Mouse (Mus musculus): ENCODE data around the gene Tmem50b. TPM values are rescaled to one million over a fixed set of nuclear protein-coding genes. Genes with fewer than 3 reads are reported as not detected.
A peak's percentile ranks its signal among the peaks of the same experiment; 100 is the strongest.

Gene Tmem50b
- polyA plus RNA-seq, 1 experiment from 2014 or later = 48.7 TPM

DNA sequence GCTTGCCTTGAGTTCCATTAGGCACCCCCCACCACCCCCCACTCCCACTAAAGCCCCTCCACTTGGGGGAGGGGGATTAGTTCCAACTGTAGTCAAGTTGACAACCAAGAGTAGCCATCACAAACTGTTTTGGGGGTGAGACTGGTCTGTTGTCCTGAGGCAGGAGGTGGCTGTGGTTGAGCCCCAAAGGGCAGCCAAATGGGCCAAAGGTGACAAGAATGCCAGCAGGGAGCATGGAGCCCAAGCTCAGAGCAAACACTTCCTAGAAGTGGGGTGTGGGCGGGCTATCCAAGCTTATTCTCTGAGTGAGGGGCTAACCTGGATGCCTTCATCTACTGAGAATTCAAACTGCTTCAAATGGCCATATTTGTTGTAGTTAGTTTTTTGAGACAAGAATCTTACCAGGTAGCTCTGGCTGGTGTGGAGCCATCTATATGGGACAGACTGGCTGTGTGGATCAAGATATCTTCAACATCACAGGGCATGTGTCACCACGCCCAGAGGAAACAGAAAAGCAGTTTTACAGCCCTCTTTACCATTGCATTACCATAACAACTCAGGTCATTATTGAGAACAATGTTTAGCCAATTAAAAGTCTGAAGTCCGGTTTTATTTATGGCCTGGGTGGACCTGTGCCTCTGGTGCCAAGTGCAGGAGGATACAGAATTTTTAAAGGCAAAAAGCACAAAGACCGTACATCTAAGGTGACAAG lies 32.9 kb downstream of the Tmem50b start:
- Histone ChIP-seq H3K9me3 (replicated peaks; ENCODE audit: control insufficient read depth, low read length) (no peaks in the 10 kb centered on the region), H3K4me2 (ENCODE audit: low read depth, low read length) (no peak overlapping the region), H3K27me3 (ENCODE audit: control insufficient read depth, insufficient read depth, low read length) (no peaks in the 10 kb centered on the region), H3K4me1 (ENCODE audit: control insufficient read depth, insufficient read depth, low read length) (no peaks in the 10 kb centered on the region), H3K9ac (ENCODE audit: low read length) (no peak overlapping the region), H3K27ac (ENCODE audit: low read length) (no peak overlapping the region), H3K36me3 (ENCODE audit: control insufficient read depth, insufficient read depth, low read length) (peaks cover 14% of the 10 kb centered on the region), H3K4me3 (replicated peaks; ENCODE audit: low read length) (no peak overlapping the region)
- 75% methylated on average over 4 of the region's 4 CpGs for WGBS
- 0 out of 2 replicates have a peak, but pooled peaks have one; percentile 18 for ATAC-seq (ENCODE audit: insufficient read depth, low FRiP score)

DNA sequence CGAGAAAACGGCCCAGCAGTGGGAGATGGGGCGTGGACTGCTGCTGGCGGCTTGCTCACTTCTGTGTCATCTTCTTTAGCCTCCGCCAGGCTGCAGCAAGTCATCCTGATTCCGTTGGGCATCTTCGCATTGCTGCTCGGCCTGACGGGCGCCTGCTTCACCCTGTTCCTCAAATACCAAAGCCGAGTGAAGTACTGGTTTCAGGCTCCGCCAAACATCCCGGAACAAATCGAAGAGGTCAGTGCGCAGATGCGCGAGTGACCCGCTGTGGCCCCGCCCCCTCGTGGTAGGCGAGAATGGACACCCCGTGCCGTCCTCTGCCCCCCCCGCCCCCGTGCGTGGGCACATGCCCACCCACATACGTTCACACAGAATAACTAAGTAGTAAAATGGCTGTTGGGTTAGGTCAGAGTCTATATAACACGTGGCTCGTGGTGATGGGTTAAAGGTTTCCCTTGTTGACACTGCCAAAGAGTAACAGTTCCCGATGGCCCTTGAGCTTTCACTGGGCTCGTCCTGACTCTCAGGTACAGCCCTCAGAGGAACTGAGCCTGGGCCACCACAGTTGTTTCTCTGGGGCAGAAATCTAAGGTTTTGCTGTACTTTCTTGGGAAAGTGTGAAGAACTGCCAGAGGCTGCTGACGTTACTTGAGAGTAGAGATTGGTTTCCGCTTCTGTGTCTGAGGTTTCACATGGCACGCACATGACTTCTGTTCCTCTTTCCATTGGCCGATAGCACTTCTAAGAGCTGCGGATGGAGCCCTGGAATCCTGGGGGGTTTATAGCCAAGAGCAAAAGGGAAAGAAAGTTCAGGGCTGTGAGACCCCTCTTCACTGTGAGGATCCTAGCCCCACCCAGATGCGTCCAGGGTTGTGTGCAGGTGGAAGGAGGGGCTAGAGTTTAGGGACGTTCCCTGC lies 35.8 kb downstream of the Tmem50b start:
- ATAC-seq (ENCODE audit: insufficient read depth, low FRiP score) = no peak
- no peaks in the 10 kb centered on the region for H3K27me3 ChIP-seq (ENCODE audit: control insufficient read depth, insufficient read depth, low read length)
- no peak overlapping the region for H3K4me3 ChIP-seq (replicated peaks; ENCODE audit: low read length)
- peaks cover 18% of the 10 kb centered on the region for H3K36me3 ChIP-seq (ENCODE audit: control insufficient read depth, insufficient read depth, low read length)
- 69% methylated on average over 38 of the region's 38 CpGs for WGBS
- H3K9ac ChIP-seq (ENCODE audit: low read length) = no peak overlapping the region
- H3K4me1 ChIP-seq (ENCODE audit: control insufficient read depth, insufficient read depth, low read length) = no peaks in the 10 kb centered on the region
- no peaks in the 10 kb centered on the region for H3K9me3 ChIP-seq (replicated peaks; ENCODE audit: control insufficient read depth, low read length)
- no peak overlapping the region for H3K27ac ChIP-seq (ENCODE audit: low read length)
- no peak overlapping the region for H3K4me2 ChIP-seq (ENCODE audit: low read depth, low read length)

DNA sequence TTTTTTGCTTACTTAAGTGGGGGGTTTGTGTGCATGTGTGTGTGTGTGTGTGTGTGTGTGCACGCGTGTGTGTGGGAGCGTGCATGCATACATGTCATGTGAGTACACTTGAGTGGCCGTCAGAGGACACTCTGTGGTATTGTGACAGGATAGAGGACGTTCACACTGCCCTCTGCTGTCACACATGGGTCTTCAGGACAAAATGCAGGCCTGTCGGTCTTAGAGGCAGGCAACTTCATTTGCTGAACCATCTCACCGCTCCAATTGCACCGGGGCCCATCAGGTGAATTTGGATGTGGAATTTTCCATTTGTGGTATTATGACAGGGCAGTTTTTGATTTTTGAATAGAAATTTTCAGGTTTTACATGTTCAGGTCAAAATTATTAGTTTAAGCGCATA lies 36.5 kb downstream of the Tmem50b start:
- Histone ChIP-seq H3K4me3 (replicated peaks; ENCODE audit: low read length) (no peak overlapping the region), H3K4me1 (ENCODE audit: control insufficient read depth, insufficient read depth, low read length) (peaks cover 4% of the 10 kb centered on the region; the same call in 1 of the 2 replicates), H3K9me3 (replicated peaks; ENCODE audit: control insufficient read depth, low read length) (no peaks in the 10 kb centered on the region), H3K36me3 (ENCODE audit: control insufficient read depth, insufficient read depth, low read length) (peaks cover 18% of the 10 kb centered on the region), H3K9ac (ENCODE audit: low read length) (no peak overlapping the region), H3K27me3 (ENCODE audit: control insufficient read depth, insufficient read depth, low read length) (no peaks in the 10 kb centered on the region), H3K27ac (ENCODE audit: low read length) (no peak overlapping the region), H3K4me2 (ENCODE audit: low read depth, low read length) (no peak overlapping the region)
- ATAC-seq (ENCODE audit: insufficient read depth, low FRiP score) = no peak
- WGBS = 53% methylated on average over 9 of the region's 9 CpGs

DNA sequence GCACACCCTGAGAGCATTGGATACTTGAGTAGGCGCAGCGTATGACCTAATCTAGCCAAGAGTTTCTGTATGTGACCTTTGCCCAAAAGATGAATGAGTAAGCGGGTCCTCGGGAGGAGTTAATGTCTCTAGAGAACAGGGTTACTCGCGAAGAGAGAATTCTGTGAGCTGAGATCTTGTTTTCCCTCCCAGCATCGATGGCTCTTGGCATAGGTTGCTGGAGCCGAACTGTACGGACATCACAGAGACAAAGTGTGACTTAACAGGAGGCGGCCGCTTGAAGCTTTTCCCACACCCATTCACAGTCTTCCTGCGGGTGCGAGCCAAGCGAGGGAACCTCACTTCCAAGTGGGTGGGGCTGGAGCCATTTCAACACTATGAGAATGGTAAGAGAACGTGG lies 39.9 kb downstream of the Tmem50b start:
- no peak for ATAC-seq (ENCODE audit: insufficient read depth, low FRiP score)
- WGBS = 84% methylated on average over 15 of the region's 15 CpGs
- H3K9ac ChIP-seq (ENCODE audit: low read length) = no peak overlapping the region
- no peaks in the 10 kb centered on the region for H3K27me3 ChIP-seq (ENCODE audit: control insufficient read depth, insufficient read depth, low read length)
- peaks cover 16% of the 10 kb centered on the region; the same call in 1 of the 2 replicates for H3K36me3 ChIP-seq (ENCODE audit: control insufficient read depth, insufficient read depth, low read length)
- H3K4me2 ChIP-seq (ENCODE audit: low read depth, low read length) = no peak overlapping the region
- no peak overlapping the region for H3K27ac ChIP-seq (ENCODE audit: low read length)
- peaks cover 17% of the 10 kb centered on the region for H3K4me1 ChIP-seq (ENCODE audit: control insufficient read depth, insufficient read depth, low read length)
- H3K9me3 ChIP-seq (replicated peaks; ENCODE audit: control insufficient read depth, low read length) = no peaks in the 10 kb centered on the region
- H3K4me3 ChIP-seq (replicated peaks; ENCODE audit: low read length) = no peak overlapping the region

DNA sequence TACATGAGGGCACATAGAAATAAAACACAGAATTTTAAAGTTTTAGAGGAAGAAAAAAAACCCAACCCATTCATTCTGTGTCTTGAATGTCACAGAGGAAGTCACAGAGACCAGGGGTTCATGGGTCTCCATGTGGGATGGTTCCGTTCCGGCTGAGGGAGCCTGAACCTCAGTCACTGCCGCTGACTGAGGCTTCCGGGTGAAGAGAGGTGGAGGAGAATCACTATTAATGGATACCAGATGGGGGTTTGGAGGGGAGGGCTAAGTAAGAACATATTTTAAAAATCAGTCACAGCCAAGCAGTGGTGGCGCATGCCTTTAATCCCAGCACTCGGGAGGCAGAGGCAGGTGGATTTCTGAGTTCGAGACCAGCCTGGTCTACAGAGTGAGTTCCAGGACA lies 40.4 kb downstream of the Tmem50b start:
- H3K4me1 ChIP-seq (ENCODE audit: control insufficient read depth, insufficient read depth, low read length) = peaks cover 17% of the 10 kb centered on the region
- 86% methylated on average over 7 of the region's 7 CpGs for WGBS
- H3K27me3 ChIP-seq (ENCODE audit: control insufficient read depth, insufficient read depth, low read length) = no peaks in the 10 kb centered on the region
- no peak overlapping the region for H3K9ac ChIP-seq (ENCODE audit: low read length)
- ATAC-seq (ENCODE audit: insufficient read depth, low FRiP score) = no peak
- H3K4me3 ChIP-seq (replicated peaks; ENCODE audit: low read length) = no peak overlapping the region
- H3K36me3 ChIP-seq (ENCODE audit: control insufficient read depth, insufficient read depth, low read length) = peaks cover 11% of the 10 kb centered on the region; the same call in 1 of the 2 replicates
- H3K27ac ChIP-seq (ENCODE audit: low read length) = no peak overlapping the region
- no peaks in the 10 kb centered on the region for H3K9me3 ChIP-seq (replicated peaks; ENCODE audit: control insufficient read depth, low read length)
- H3K4me2 ChIP-seq (ENCODE audit: low read depth, low read length) = no peak overlapping the region

DNA sequence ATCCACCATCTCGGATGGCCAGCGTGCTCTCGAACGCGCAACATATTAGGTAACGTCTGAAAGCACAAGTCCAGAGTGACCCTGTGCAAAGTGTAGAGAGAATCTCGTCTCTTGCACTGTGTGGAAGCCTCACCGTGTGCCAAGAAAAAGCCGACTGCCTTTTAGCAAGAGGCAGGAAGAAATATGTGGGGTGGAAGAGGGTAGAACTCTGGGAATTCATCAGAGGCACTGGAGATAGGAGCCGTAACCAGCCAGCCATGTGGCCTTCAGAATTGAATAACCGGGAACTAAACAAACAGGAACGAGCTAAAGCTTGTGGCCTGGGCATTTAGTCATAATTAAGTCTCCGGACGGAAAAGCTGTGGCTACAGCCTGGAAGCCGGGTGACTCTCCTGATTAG lies 40.9 kb downstream of the Tmem50b start:
- no peak for ATAC-seq (ENCODE audit: insufficient read depth, low FRiP score)
- 68% methylated on average over 15 of the region's 15 CpGs for WGBS
- Histone ChIP-seq H3K9me3 (replicated peaks; ENCODE audit: control insufficient read depth, low read length) (no peaks in the 10 kb centered on the region), H3K4me3 (replicated peaks; ENCODE audit: low read length) (no peak overlapping the region), H3K27ac (ENCODE audit: low read length) (no peak overlapping the region), H3K4me2 (ENCODE audit: low read depth, low read length) (no peak overlapping the region), H3K27me3 (ENCODE audit: control insufficient read depth, insufficient read depth, low read length) (no peaks in the 10 kb centered on the region), H3K36me3 (ENCODE audit: control insufficient read depth, insufficient read depth, low read length) (peaks cover 10% of the 10 kb centered on the region; the same call in 1 of the 2 replicates), H3K4me1 (ENCODE audit: control insufficient read depth, insufficient read depth, low read length) (peaks cover 18% of the 10 kb centered on the region), H3K9ac (ENCODE audit: low read length) (no peak overlapping the region)

DNA sequence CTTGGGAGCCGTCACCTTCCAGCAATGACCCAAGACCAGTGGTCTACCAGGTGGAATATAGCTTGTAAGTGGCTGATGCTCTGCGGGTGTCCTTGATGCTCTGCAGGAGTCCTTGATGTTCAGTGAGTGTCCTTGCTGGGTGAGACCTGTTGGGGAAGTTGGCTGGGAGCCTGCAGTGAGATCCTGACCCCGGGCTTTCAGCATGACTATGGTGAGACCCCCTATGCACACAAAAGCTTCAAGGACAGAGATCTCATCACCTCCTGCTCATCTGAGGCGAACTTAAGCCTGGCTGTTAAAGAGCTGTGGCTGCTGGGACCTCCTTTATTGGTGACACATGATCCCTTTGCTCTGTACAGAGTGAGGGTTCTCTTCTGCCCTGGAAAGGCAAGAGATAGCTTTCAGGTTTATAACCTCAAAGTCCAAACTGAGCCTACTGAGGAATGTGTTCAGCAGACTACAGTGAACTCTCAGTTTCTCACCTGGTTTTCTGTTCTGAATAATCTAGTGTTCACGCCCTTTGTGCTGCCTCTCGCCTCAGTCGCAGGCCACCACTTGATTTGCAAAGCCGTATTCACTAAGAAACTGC lies 42.5 kb downstream of the Tmem50b start:
- WGBS = 86% methylated on average over 8 of the region's 8 CpGs
- ATAC-seq (ENCODE audit: insufficient read depth, low FRiP score) = no peak
- peaks cover 24% of the 10 kb centered on the region for H3K4me1 ChIP-seq (ENCODE audit: control insufficient read depth, insufficient read depth, low read length)
- H3K9me3 ChIP-seq (replicated peaks; ENCODE audit: control insufficient read depth, low read length) = no peaks in the 10 kb centered on the region
- no peak overlapping the region for H3K27ac ChIP-seq (ENCODE audit: low read length)
- H3K4me3 ChIP-seq (replicated peaks; ENCODE audit: low read length) = no peak overlapping the region
- no peak overlapping the region for H3K4me2 ChIP-seq (ENCODE audit: low read depth, low read length)
- no peaks in the 10 kb centered on the region for H3K27me3 ChIP-seq (ENCODE audit: control insufficient read depth, insufficient read depth, low read length)
- peaks cover 10% of the 10 kb centered on the region; the same call in 1 of the 2 replicates for H3K36me3 ChIP-seq (ENCODE audit: control insufficient read depth, insufficient read depth, low read length)
- H3K9ac ChIP-seq (ENCODE audit: low read length) = no peak overlapping the region

DNA sequence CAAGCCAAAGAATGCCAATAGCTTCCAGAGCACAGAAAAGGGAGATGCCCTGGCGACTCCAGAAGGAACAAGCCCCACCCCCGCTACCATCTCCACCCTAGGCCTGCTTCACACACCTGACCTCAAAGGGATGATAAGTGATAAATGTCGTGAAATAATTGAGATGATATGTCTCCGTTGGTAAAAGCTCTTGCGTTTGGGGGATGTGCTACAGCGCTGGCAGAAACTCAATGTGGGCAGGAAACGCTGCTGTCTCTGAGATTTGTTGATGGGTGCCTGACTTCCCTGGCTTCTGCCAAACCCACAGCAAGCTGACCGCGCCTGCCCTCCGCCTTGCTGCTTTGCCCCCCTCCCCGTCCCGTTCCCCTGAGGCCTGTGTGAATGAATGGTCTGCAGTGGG lies 44.0 kb downstream of the Tmem50b start:
- Histone ChIP-seq H3K4me1 (ENCODE audit: control insufficient read depth, insufficient read depth, low read length) (peaks cover 34% of the 10 kb centered on the region), H3K4me3 (replicated peaks; ENCODE audit: low read length) (no peak overlapping the region), H3K27me3 (ENCODE audit: control insufficient read depth, insufficient read depth, low read length) (no peaks in the 10 kb centered on the region), H3K9ac (ENCODE audit: low read length) (no peak overlapping the region), H3K9me3 (replicated peaks; ENCODE audit: control insufficient read depth, low read length) (no peaks in the 10 kb centered on the region), H3K36me3 (ENCODE audit: control insufficient read depth, insufficient read depth, low read length) (peaks cover 10% of the 10 kb centered on the region; the same call in 1 of the 2 replicates), H3K4me2 (ENCODE audit: low read depth, low read length) (no peak overlapping the region), H3K27ac (ENCODE audit: low read length) (no peak overlapping the region)
- WGBS = 45% methylated on average over 12 of the region's 12 CpGs
- ATAC-seq (ENCODE audit: insufficient read depth, low FRiP score) = no peak

DNA sequence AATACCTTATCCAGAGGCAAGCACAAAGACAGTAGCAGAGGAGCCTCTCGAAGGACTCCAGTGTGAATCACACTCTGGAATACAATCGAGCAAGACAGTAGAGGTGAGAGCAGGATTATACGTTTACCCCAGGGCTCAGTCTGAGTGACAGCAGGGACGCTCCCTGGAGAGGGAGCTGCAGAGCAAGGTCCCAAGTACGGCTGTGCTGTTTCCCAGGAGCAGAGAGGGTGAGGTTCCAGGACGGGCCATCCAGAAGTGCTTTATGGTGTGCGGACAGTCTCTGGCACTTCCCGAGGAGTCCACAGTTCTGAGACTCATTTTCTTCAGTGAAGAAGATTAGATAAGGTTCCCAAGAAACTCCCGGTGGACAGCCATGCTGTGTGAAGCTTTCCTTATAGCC lies 45.5 kb downstream of the Tmem50b start:
- peaks cover 42% of the 10 kb centered on the region for H3K4me1 ChIP-seq (ENCODE audit: control insufficient read depth, insufficient read depth, low read length)
- peak overlapping the region; percentile 71; the same call in 1 of the 2 replicates for H3K27ac ChIP-seq (ENCODE audit: low read length)
- no peaks in the 10 kb centered on the region for H3K9me3 ChIP-seq (replicated peaks; ENCODE audit: control insufficient read depth, low read length)
- peaks cover 6% of the 10 kb centered on the region; the same call in 1 of the 2 replicates for H3K36me3 ChIP-seq (ENCODE audit: control insufficient read depth, insufficient read depth, low read length)
- H3K4me2 ChIP-seq (ENCODE audit: low read depth, low read length) = no peak overlapping the region
- ATAC-seq (ENCODE audit: insufficient read depth, low FRiP score) = peak; percentile 45; the same call in 1 of the 2 replicates
- WGBS = 52% methylated on average over 9 of the region's 9 CpGs
- H3K4me3 ChIP-seq (replicated peaks; ENCODE audit: low read length) = no peak overlapping the region
- no peaks in the 10 kb centered on the region for H3K27me3 ChIP-seq (ENCODE audit: control insufficient read depth, insufficient read depth, low read length)
- H3K9ac ChIP-seq (ENCODE audit: low read length) = no peak overlapping the region

Data from stomach, embryonic 16.5 days (tissue).